Mouse (Mus musculus) spleen, adult 18-20 months (tissue): Measurements from ENCODE around the gene Pold1.

Source experiments
- DNase-seq, 2 experiments: peaks; one replicate each; pipeline ENCODE4 v3.0.0; 2022; ENCODE audit warnings: mixed read lengths in 2 of 2

Pold1 gene

GRCm38 (mm10) chr7:44482836-44483435 lies 65.7 kb downstream of the Pold1 start:
- no peak for DNase-seq
